Mouse (Mus musculus) forebrain, embryonic 10.5 days (tissue): Measurements from ENCODE around the gene Fcgrt. TPM values are rescaled to one million over a fixed set of nuclear protein-coding genes. Genes with fewer than 3 reads are reported as not detected.
A peak's percentile ranks its signal among the peaks of the same experiment; 100 is the strongest.
"Not testable (repeated sequence)": the region's sequence is repeated elsewhere in the genome, so short reads cannot be mapped to it uniquely, and the experiment has no call there.

Source experiments
- DNase-seq: peaks from one replicate; pipeline ENCODE4 v3.0.0-alpha.2; 2017; ENCODE audit warnings: low spot score; ENCODE audit errors: extremely low spot score
- H3K27ac ChIP-seq: fragments of 300-500 bp; sonication (generic); 2 replicates; pipeline ENCODE4 v1.5.1; 2016; ENCODE audit warnings: mild to moderate bottlenecking
- H3K27me3 ChIP-seq: fragments of 300-500 bp; sonication (generic); 2 replicates; pipeline ENCODE4 v1.6.1; 2016; ENCODE audit warnings: mild to moderate bottlenecking; ENCODE audit not compliant: poor library complexity, severe bottlenecking
- H3K36me3 ChIP-seq: fragments of 300-500 bp; sonication (generic); replicated peaks from 2 replicates; pipeline ENCODE4 v1.6.1; 2016; ENCODE audit warnings: mild to moderate bottlenecking, moderate library complexity
- H3K4me1 ChIP-seq: fragments of 300-500 bp; sonication (generic); 2 replicates; pipeline ENCODE4 v1.6.1; 2016
- H3K4me3 ChIP-seq: fragments of 300-500 bp; sonication (generic); 2 replicates; pipeline ENCODE4 v1.5.1; 2016; ENCODE audit warnings: mild to moderate bottlenecking, moderate library complexity
- H3K9me3 ChIP-seq: fragments of 300-500 bp; sonication (generic); 2 replicates; pipeline ENCODE4 v1.6.1; 2016; ENCODE audit warnings: mild to moderate bottlenecking, moderate library complexity
- WGBS: fragments of 180-500 bp; shearing (Covaris S2); methylation state at CpG from one replicate; pipeline ENCODE4 v1.1.7; 2016; 5-methylcytosine and 5-hydroxymethylcytosine counted together
- polyA plus RNA-seq: library from polyadenylated mRNA; unstranded; fragments of >200 nt; fragmentation: Nextera tagmentation; extraction: Ambion mirVana; gene quantifications from 2 replicates; pipeline ENCODE4 v1.2.1, GENCODE M21; 2016

The Fcgrt gene
- polyA plus RNA-seq, 1 experiment from 2014 or later, result 5.5 TPM

DNA sequence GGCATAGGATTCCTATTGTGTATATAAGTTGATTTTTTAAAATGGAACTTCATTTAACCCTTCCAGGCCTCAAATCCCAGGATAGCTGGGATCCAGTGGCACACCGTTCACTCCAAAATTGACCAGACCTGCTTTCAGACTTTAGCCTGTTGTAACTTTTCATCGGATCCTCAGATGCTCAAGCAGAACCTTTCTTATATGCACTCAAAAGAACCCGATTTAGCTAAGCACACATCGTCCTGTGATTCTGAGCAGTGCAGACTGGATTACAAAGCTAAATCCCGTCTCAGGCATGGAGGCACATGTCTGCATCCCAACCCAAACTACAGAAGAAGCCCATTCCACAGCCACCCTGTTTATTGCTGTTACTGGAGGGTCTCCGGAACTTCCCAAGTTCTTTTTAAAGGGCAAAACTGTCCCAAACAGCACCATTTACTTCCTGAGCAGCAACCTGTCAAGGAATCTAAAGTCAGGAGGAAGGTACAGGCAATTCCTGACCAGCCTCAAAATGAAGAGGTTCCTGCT is 24.1 kb upstream of the Fcgrt start:
- H3K27me3 ChIP-seq, result 0 out of 2 replicates have a peak, but pooled peaks cover 5% of the 10 kb centered on the region
- no peaks in the 10 kb centered on the region for H3K9me3 ChIP-seq
- 3% methylated on average over 6 of the region's 6 CpGs for WGBS
- peaks cover 52% of the 10 kb centered on the region for H3K4me1 ChIP-seq
- H3K36me3 ChIP-seq, result peaks cover 38% of the 10 kb centered on the region
- peak overlapping the region; percentile 100 for H3K27ac ChIP-seq
- no peak for DNase-seq
- peak overlapping the region; percentile 98 for H3K4me3 ChIP-seq

DNA sequence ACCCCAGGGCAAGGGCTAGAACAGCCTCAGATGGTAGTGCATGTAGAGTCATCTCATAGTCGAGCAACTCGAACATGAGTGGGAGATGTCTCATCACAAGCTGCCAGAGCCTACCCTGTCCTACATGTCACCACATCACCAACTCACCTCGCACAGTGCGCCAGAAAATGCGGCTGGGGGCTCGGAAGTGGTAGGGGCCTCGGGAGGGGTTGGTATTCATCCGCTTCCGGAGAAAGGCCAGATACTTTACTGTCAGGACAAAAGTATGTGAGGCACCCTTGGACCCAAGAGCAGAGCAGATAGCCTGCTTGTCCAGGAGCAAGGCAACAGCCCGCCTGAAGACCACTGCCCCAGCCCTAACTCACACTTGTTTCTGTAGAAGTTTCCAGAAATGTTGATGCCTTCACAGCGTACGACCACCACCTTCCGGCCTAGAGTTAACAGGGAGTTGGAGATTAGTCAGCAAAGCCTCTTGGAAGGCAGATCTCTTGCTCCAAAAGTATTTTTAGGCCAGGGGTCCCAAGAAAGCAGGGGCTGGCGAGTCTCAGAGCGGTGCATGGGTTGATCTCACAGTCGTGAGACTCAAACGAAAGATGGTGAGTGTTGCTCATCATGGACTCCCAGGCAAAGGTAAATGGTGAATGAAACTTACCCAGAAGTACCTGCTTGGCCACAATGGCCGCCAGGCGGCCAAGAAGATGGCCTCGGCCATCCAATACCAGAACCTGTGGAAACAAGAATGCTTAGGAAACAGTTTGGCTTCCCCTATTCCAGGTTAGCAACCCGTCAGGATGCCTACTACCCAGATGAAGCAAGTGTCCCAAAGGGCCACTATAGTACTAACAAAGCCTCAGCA is 23.4 kb upstream of the Fcgrt start:
- Histone ChIP-seq H3K36me3 (peaks cover 45% of the 10 kb centered on the region), H3K4me3 (peak overlapping the region; percentile 98), H3K27me3 (0 out of 2 replicates have a peak, but pooled peaks cover 4% of the 10 kb centered on the region), H3K9me3 (no peaks in the 10 kb centered on the region), H3K27ac (peak overlapping the region; percentile 100), H3K4me1 (peaks cover 59% of the 10 kb centered on the region)
- WGBS, result 54% methylated on average over 21 of the region's 21 CpGs
- peak; percentile 42 for DNase-seq

DNA sequence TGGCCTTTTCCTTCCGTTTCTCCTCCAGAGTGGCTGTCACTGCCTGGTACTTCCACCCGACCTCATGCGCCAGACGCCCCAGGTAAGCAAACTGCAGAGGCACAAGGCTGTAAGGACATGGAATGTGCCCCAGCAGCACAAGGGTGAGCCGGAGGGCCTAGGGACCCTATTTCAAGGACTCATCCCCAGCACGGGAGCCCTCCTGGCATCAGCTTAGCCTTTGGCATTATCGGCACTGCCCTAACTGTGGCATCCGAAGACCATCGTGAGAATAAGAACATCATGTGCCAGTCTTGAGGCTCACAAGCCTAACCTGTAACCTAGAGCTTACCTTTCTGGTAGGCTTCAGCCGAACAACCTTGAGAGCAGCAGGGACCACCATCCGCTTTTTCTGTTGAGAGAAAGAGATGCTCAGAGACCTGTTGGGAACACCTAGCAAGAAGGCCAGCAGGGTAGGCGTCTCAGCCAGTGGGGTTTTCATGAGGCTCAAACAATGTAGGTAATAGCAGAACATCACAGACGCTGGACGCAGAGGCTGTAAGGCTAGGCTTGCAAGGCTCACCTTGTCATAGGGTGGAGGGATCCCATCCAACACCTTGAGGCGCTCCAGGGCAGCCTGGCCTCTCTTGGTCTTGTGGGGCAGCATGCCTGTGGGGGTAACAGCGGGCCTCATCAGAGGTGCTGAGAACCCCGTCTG is 22.6 kb upstream of the Fcgrt start:
- H3K27ac ChIP-seq, result peak overlapping the region; percentile 100
- 81% methylated on average over 17 of the region's 17 CpGs for WGBS
- peaks cover 67% of the 10 kb centered on the region for H3K4me1 ChIP-seq
- peaks cover 53% of the 10 kb centered on the region for H3K36me3 ChIP-seq
- H3K27me3 ChIP-seq, result no peaks in the 10 kb centered on the region
- peak overlapping the region; percentile 98 for H3K4me3 ChIP-seq
- DNase-seq, result no peak
- H3K9me3 ChIP-seq, result no peaks in the 10 kb centered on the region

DNA sequence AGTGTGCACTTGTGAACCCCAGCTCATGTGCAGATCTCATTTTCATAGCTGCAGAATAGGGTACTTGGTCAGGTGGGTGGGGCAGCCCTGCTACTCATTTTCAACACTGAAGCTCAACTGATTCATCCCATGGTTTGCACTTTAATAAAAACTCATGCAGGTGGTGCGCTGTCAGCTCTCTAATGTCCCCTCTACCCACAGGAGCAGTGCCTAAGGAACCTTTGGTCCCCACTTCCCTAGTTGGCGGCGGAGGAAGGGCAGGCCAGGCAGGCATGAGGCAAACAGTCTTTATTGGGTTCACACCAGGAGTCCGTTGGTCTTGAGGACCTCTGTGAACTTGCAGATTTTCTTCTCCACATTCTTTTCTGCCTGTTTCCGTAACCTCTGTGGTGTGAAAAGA is 22.0 kb upstream of the Fcgrt start:
- H3K36me3 ChIP-seq, result peaks cover 59% of the 10 kb centered on the region
- H3K27ac ChIP-seq, result peak overlapping the region; percentile 100
- H3K27me3 ChIP-seq, H3K9me3 ChIP-seq, DNase-seq: not testable (repeated sequence)
- 67% methylated on average over 5 of the region's 5 CpGs for WGBS
- H3K4me1 ChIP-seq, result peaks cover 70% of the 10 kb centered on the region
- peak overlapping the region; percentile 98 for H3K4me3 ChIP-seq

DNA sequence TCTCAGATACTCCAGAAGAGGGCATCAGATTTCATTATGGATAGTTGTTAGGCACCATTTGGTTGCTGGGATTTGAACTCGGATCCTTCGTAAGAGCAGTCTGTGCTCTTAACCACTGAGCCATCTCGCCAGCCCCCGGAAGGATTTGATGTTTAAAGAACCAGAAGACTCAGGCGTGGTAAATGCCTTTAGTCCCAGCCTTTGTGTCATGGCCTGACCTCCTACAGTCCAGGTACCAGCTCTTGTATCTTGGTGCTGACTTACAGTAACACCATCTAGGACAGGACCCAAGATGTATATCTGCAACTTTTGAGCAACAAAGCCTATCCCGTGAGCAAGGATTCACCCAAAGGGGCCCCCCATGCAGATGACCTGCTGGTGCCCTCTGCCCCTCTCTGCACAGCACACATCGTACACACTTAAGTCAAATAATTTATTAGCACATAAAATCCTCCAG is 21.5 kb upstream of the Fcgrt start:
- H3K36me3 ChIP-seq, result peaks cover 64% of the 10 kb centered on the region
- peak overlapping the region; percentile 98 for H3K27ac ChIP-seq
- DNase-seq, result peak; percentile 56
- 19% methylated on average over 7 of the region's 7 CpGs for WGBS
- peak overlapping the region; percentile 98 for H3K4me3 ChIP-seq
- no peaks in the 10 kb centered on the region for H3K27me3 ChIP-seq
- H3K4me1 ChIP-seq, result peaks cover 69% of the 10 kb centered on the region
- no peaks in the 10 kb centered on the region for H3K9me3 ChIP-seq

DNA sequence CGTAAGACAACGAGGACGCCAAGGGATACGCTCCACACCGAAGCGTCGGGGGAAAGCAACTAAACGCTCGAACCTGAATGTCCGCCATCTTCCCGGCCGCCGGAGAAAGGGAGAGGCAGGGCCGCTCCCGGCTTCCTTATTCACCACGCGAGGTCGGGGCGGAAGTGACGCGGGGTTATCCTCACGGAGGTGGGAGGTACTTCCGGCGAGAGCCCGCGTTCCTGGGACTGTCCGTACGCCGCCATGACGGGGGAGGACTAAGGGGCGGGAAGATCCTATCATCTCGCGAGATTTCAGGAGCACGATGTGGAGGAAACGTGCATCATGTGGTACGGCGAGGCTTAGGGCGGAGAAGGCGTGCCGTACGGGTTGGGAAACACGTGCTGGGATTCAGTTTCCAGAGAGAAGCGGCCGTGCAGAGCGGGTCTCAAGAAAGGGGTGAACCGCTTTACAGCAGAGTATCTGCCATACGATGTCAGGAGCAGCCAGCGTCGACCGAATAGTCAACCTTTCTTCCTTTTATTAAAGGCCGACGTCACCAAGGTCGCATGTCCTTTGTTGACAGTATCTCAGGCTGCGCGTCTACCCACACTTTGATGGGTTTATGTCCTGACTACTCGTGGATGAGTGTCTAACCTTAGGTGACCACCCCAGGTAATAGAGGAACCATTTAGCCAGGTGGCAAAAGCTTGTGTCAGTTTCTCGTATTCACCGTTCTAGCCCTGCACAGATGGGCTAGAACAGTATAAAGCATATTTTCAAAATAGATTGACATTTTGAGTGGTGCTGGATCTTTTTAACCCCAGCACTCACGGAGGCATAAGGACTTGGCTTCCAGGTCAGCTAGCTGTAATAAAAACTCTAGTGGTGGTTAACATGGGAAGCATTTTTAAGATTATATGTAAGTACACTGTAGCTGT is 20.8 kb upstream of the Fcgrt start, which contains the start of gene Rps11:
Gene Rps11, minus strand, starts transcription at position 216 of the 920 bp plus-strand sequence.
- under 1% methylated on average over 59 of the region's 59 CpGs for WGBS
- peak; percentile 100 for DNase-seq
- Histone ChIP-seq H3K27me3 (no peaks in the 10 kb centered on the region), H3K27ac (peak within 1 kb of the TSS; percentile 98), H3K4me3 (peak within 1 kb of the TSS; percentile 98), H3K4me1 (peaks cover 62% of the 10 kb centered on the region), H3K36me3 (peaks cover 71% of the 10 kb centered on the region), H3K9me3 (no peaks in the 10 kb centered on the region)

DNA sequence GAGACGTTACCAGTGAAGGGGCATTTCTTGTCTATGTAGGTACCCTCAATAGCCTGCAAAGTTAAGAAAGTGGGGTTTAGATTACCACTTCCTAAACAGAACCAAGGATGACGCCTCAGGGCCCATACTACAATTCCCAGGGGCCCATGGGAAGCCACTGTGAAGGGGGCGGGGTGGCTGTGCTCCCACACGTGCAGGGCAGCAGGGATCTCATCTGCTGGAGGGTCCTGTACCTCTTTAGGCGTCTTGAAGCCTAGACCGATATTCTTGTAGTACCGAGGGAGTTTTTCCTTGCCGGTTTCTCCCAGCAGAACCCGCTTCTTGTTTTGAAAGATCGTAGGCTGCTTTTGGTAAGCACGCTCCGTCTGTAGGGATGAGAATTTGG is 19.5 kb upstream of the Fcgrt start:
- no peaks in the 10 kb centered on the region for H3K9me3 ChIP-seq
- H3K4me3 ChIP-seq, result peak overlapping the region; percentile 98
- 28% methylated on average over 12 of the region's 12 CpGs for WGBS
- no peaks in the 10 kb centered on the region for H3K27me3 ChIP-seq
- H3K27ac ChIP-seq, result peak overlapping the region; percentile 98
- DNase-seq, result no peak
- H3K36me3 ChIP-seq, result peaks cover 84% of the 10 kb centered on the region
- peaks cover 56% of the 10 kb centered on the region for H3K4me1 ChIP-seq

DNA sequence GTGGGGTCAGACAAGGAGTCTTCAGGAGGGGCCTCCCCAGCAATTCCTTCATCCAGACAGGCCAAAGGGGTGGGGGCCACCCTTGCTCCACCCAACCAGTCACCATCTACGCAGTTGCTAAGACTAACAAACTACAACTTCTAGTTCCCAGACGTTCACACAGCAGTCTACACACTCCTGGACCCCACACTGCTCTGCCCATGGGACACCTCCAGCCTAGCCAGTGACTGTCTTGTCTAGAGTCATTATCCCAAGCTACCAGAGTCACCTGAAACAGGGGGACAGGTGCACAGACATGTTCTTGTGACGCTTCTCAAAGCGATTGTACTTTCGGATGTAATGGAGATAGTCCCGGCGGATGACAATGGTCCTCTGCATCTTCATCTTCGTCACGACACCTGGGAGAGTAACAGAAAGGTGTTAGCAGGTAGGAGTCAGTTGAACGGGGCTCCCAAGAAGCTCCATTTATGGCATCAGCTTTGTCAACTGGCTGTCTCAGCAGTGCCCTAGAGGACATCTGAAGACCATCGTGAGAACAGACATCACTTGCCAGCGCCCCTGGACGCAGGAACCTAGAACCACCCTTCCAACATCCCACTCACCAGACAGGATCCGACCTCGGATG is 19.0 kb upstream of the Fcgrt start:
- DNase-seq, result no peak
- no peaks in the 10 kb centered on the region for H3K9me3 ChIP-seq
- H3K4me1 ChIP-seq, result peaks cover 56% of the 10 kb centered on the region
- H3K4me3 ChIP-seq, result peak overlapping the region; percentile 98
- peaks cover 86% of the 10 kb centered on the region for H3K36me3 ChIP-seq
- WGBS, result 90% methylated on average over 15 of the region's 15 CpGs
- peak overlapping the region; percentile 98 for H3K27ac ChIP-seq
- no peaks in the 10 kb centered on the region for H3K27me3 ChIP-seq

DNA sequence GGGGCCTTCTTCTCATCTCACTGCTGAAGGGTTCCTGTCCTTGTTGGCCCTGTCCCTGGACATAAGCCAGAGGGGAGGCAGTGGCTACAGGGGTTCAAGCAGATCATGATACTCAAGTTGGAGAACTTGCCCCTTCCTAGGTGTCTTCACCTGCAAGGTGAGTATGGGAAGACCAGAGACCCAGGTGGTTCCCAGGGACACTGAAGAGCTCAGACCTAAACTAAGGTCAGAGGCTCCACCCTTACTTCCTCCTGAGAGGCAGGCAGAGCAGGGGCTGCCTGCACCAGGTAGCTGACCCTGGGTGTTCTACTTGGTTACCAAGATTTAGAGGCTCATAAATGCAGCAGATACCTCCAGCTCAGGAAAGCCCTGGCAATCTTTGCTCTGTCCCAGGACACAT is 18.3 kb upstream of the Fcgrt start:
- 0 out of 2 replicates have a peak overlapping the region, but pooled peaks have one; percentile 35 for H3K27ac ChIP-seq
- DNase-seq, result no peak
- H3K9me3 ChIP-seq, result no peaks in the 10 kb centered on the region
- H3K4me1 ChIP-seq, result peaks cover 50% of the 10 kb centered on the region
- peak overlapping the region; percentile 98 for H3K4me3 ChIP-seq
- peaks cover 83% of the 10 kb centered on the region for H3K36me3 ChIP-seq
- H3K27me3 ChIP-seq, result no peaks in the 10 kb centered on the region

DNA sequence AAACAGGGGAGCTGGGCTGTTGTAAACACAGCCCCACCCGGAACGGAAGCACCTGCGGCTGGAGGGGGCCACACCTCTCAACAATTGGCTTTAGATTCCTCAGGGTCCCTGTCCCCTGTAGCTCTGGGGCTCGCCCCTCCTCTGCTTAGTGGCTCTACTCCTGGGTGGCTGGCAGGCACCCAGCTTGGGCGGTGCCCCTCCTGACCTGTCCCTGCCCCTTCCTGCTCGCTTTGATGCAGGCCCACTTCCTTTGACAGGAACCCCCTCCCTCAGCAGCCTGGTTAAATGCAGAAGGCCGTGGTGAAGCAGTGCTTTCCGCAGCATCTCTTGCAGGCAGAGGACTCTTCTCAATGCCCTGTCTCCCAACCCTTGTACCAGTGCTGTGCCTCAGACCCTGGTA is 17.8 kb upstream of the Fcgrt start:
- DNase-seq, result no peak
- 81% methylated on average over 8 of the region's 8 CpGs for WGBS
- no peaks in the 10 kb centered on the region for H3K9me3 ChIP-seq
- peak overlapping the region; percentile 98 for H3K4me3 ChIP-seq
- H3K4me1 ChIP-seq, result peaks cover 44% of the 10 kb centered on the region
- H3K36me3 ChIP-seq, result peaks cover 77% of the 10 kb centered on the region
- no peaks in the 10 kb centered on the region for H3K27me3 ChIP-seq
- peak overlapping the region; percentile 60; the same call in 1 of the 2 replicates for H3K27ac ChIP-seq

DNA sequence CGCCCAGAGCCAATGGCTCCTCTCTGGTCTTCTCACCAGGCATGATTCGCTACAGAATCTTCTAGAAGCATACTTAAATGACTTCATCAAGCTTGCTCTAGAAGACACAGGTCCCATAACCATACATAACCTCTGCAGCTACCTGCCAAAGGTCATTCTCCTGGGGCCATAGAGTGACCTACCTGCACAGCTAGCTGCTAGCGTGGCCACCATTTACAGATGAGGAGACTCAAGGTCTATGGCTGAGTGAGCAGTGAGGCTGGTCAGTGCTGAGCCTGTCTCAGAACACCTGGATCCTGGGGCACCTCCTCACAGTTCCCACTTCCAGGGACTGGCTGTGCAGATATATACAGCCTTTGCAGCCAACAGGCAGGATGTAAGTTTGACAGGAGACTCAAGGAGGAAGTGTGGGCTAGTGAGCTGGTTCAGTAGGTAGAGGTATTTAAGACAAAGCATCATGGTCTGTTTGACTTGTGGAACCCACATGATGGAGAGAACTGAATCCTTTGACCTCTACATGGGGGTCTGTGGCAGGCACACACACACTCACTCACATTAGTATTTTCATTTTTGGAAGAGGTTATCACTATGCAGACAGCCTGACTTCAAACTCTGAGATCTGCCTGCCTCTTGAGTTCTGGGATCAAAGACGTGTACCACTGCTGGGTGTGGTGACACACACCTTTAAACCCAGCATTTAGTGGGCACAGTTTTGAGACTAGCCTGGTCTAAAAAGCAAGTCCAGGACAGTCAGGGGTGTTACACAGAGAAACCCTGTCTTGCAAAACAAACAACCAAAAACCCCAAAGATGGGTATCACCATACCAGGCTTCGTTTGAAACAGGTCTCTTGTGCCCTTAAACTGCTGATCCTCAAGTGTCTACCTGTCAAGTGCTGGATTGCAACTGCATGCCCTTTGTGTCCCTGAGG is 16.4 kb upstream of the Fcgrt start:
- Histone ChIP-seq H3K9me3 (no peaks in the 10 kb centered on the region), H3K4me3 (no peak overlapping the region), H3K27me3 (no peaks in the 10 kb centered on the region), H3K4me1 (peaks cover 31% of the 10 kb centered on the region), H3K36me3 (peaks cover 64% of the 10 kb centered on the region), H3K27ac (no peak overlapping the region)
- 87% methylated on average over 5 of the region's 5 CpGs for whole genome bisulfite sequencing
- DNase-seq, result no peak
